Mouse (Mus musculus): ENCODE measurements around the gene Iqgap2.

- TF ChIP-seq USF1 (IDR thresholded peaks at IDR 0.05; ENCODE audit: low read depth, low read length): no peak
- TF ChIP-seq EP300 (IDR thresholded peaks at IDR 0.05; ENCODE audit: low read length): no peak
- no peak for TF ChIP-seq SIN3A (IDR thresholded peaks at IDR 0.05; ENCODE audit: low read length)
- no peak for TF ChIP-seq POLR2A (IDR thresholded peaks at IDR 0.05; ENCODE audit: low read depth, low read length)
- TF ChIP-seq JUND (conservative IDR thresholded peaks at IDR 0.05; ENCODE audit: low read depth, low read length): no peak
- TF ChIP-seq UBTF (IDR thresholded peaks at IDR 0.05; ENCODE audit: low read depth, low read length): no peak
- TF ChIP-seq CTCF (conservative IDR thresholded peaks at IDR 0.05 in 1 of 2, IDR thresholded peaks at IDR 0.05 in 1 of 2; ENCODE audit: low read depth in 2 of 2, low read length in 2 of 2): no peak
These were observed 9.7 kb downstream of the Iqgap2 start for GRCm38 (mm10) chr13:95882001-95882400.
